ENCODE assay signal across 8 mouse cellular contexts in genomic region chrX:52971211-52972006, GRCm38 (mm10). TPM values are rescaled to one million over a fixed set of nuclear protein-coding genes. Genes with fewer than 3 reads are reported as not detected.
DNase-seq lines count a peak whose midpoint lies in the region; ATAC-seq and TF ChIP-seq lines count a peak whose summit lies in the region.

No protein-coding gene starts in this region.

- no peak overlapping the region for H3K27ac ChIP-seq in intestine, embryonic 15.5 days
- no peak overlapping the region for H3K27ac ChIP-seq in intestine, postnatal 0 days (ENCODE audit: low read depth, low read length)
- H3K27ac ChIP-seq in heart, embryonic 10.5 days: 0 out of 2 replicates have a peak overlapping the region, but pooled peaks have one; percentile 6
- H3K27ac ChIP-seq in lung, embryonic 15.5 days: no peak overlapping the region
- H3K27ac ChIP-seq in stomach, postnatal 0 days (replicated peaks): no peak overlapping the region

- TF ChIP-seq EP300 in stomach, postnatal 0 days (optimal IDR thresholded peaks at IDR 0.05): no peak

- no peaks in the 10 kb centered on the region for H3K27me3 ChIP-seq in intestine, embryonic 15.5 days (replicated peaks)
- no peaks in the 10 kb centered on the region for H3K27me3 ChIP-seq in intestine, postnatal 0 days (replicated peaks; ENCODE audit: control insufficient read depth, insufficient read depth, low read length)
- no peaks in the 10 kb centered on the region for H3K27me3 ChIP-seq in heart, embryonic 10.5 days (ENCODE audit: insufficient read depth, poor library complexity, severe bottlenecking)
- no peaks in the 10 kb centered on the region for H3K27me3 ChIP-seq in lung, embryonic 15.5 days
- no peaks in the 10 kb centered on the region for H3K27me3 ChIP-seq in stomach, postnatal 0 days (ENCODE audit: control insufficient read depth, insufficient read depth, low read length)

- no peak for TF ChIP-seq CTCF in intestine, postnatal 0 days (IDR thresholded peaks at IDR 0.05; ENCODE audit: low read depth)
- no peak for TF ChIP-seq CTCF in stomach, postnatal 0 days (IDR thresholded peaks at IDR 0.05; ENCODE audit: low read depth)

- H3K9me3 ChIP-seq in intestine, embryonic 15.5 days: no peaks in the 10 kb centered on the region
- no peaks in the 10 kb centered on the region for H3K9me3 ChIP-seq in intestine, postnatal 0 days (ENCODE audit: control insufficient read depth)
- no peaks in the 10 kb centered on the region for H3K9me3 ChIP-seq in heart, embryonic 10.5 days
- H3K9me3 ChIP-seq in lung, embryonic 15.5 days: no peaks in the 10 kb centered on the region
- H3K9me3 ChIP-seq in stomach, postnatal 0 days (ENCODE audit: control insufficient read depth, low read length): no peaks in the 10 kb centered on the region

- peak; percentile 69; the same call in 1 of the 2 replicates for ATAC-seq in intestine, embryonic 15.5 days
- no peak for ATAC-seq in intestine, postnatal 0 days
- ATAC-seq in lung, embryonic 15.5 days (ENCODE audit: borderline replicate concordance, extremely low read depth, low FRiP score, low TSS enrichment): peak; percentile 59; the same call in 1 of the 2 replicates
- ATAC-seq in stomach, postnatal 0 days (ENCODE audit: low FRiP score, low TSS enrichment): peak; percentile 76

- no peak overlapping the region for H3K4me2 ChIP-seq in intestine, embryonic 15.5 days (replicated peaks)
- no peak overlapping the region for H3K4me2 ChIP-seq in intestine, postnatal 0 days (replicated peaks; ENCODE audit: low read depth)
- no peak overlapping the region for H3K4me2 ChIP-seq in lung, embryonic 15.5 days
- no peak overlapping the region for H3K4me2 ChIP-seq in stomach, postnatal 0 days (replicated peaks; ENCODE audit: low read depth)

- no peaks in the 10 kb centered on the region; the same call in 1 of the 2 replicates for H3K4me1 ChIP-seq in intestine, embryonic 15.5 days (replicated peaks)
- H3K4me1 ChIP-seq in intestine, postnatal 0 days (replicated peaks; ENCODE audit: control insufficient read depth, insufficient read depth, low read length): no peaks in the 10 kb centered on the region
- peaks cover 5% of the 10 kb centered on the region; the same call in 1 of the 2 replicates for H3K4me1 ChIP-seq in heart, embryonic 10.5 days
- peaks cover 6% of the 10 kb centered on the region; the same call in 1 of the 2 replicates for H3K4me1 ChIP-seq in lung, embryonic 15.5 days
- H3K4me1 ChIP-seq in stomach, postnatal 0 days (replicated peaks; ENCODE audit: control insufficient read depth, insufficient read depth): no peaks in the 10 kb centered on the region

- peak; percentile 74 for DNase-seq in heart, embryonic 10.5 days (ENCODE audit: low spot score)
- peak; percentile 73 for DNase-seq in stomach, postnatal 0 days (ENCODE audit: low spot score)
- DNase-seq in layer of hippocampus, adult 9-11 months: no peak
- no peak for DNase-seq in cerebellum, adult 11-12 months
- DNase-seq in right cerebral cortex, postnatal 10 days (ENCODE audit: low spot score in 2 of 2): no peak

- 43% methylated on average over 3 of the region's 3 CpGs for WGBS in intestine, embryonic 15.5 days
- 40% methylated on average over 3 of the region's 3 CpGs for WGBS in intestine, postnatal 0 days
- WGBS in heart, embryonic 10.5 days: 38% methylated on average over 3 of the region's 3 CpGs
- WGBS in lung, embryonic 15.5 days: 26% methylated on average over 3 of the region's 3 CpGs
- 27% methylated on average over 3 of the region's 3 CpGs for WGBS in stomach, postnatal 0 days

- no peak overlapping the region for H3K9ac ChIP-seq in intestine, embryonic 15.5 days
- H3K9ac ChIP-seq in intestine, postnatal 0 days (ENCODE audit: low read depth, low read length): no peak overlapping the region
- H3K9ac ChIP-seq in lung, embryonic 15.5 days: no peak overlapping the region
- no peak overlapping the region for H3K9ac ChIP-seq in stomach, postnatal 0 days (ENCODE audit: low read length)

- no peak overlapping the region for H3K4me3 ChIP-seq in intestine, embryonic 15.5 days (replicated peaks)
- no peak overlapping the region for H3K4me3 ChIP-seq in intestine, postnatal 0 days (ENCODE audit: low read depth, low read length)
- H3K4me3 ChIP-seq in heart, embryonic 10.5 days: no peak overlapping the region
- no peak overlapping the region for H3K4me3 ChIP-seq in lung, embryonic 15.5 days
- no peak overlapping the region for H3K4me3 ChIP-seq in stomach, postnatal 0 days (ENCODE audit: low read depth, low read length)

- no peaks in the 10 kb centered on the region for H3K36me3 ChIP-seq in intestine, embryonic 15.5 days
- H3K36me3 ChIP-seq in intestine, postnatal 0 days (ENCODE audit: control insufficient read depth, insufficient read depth): no peaks in the 10 kb centered on the region
- no peaks in the 10 kb centered on the region for H3K36me3 ChIP-seq in heart, embryonic 10.5 days
- H3K36me3 ChIP-seq in lung, embryonic 15.5 days: no peaks in the 10 kb centered on the region
- H3K36me3 ChIP-seq in stomach, postnatal 0 days (ENCODE audit: control insufficient read depth, insufficient read depth, low read length): no peaks in the 10 kb centered on the region

RNA-seq across cellular contexts. Expression of gene Hprt, which starts 16.5 kb away (rescaled TPM):
- polyA plus RNA-seq in intestine, embryonic 15.5 days (2015; fragmentation: Nextera tagmentation; extraction: Ambion mirVana): 258 and 283 TPM in 2 replicates
- polyA plus RNA-seq in intestine, postnatal 0 days (2015; fragmentation: Nextera tagmentation; extraction: Ambion mirVana): 217 and 219 TPM in 2 replicates
- polyA plus RNA-seq in heart, embryonic 10.5 days (2016; fragmentation: Nextera tagmentation; extraction: Ambion mirVana): 172 and 199 TPM in 2 replicates
- polyA plus RNA-seq in lung, embryonic 15.5 days (2015; fragmentation: Nextera tagmentation; extraction: Ambion mirVana): 174 and 176 TPM in 2 replicates
- polyA plus RNA-seq in stomach, postnatal 0 days (2015; fragmentation: Nextera tagmentation; extraction: Ambion mirVana): 251 and 254 TPM in 2 replicates

RNA-seq across cellular contexts. Expression of gene Phf6, which starts 59.3 kb away (rescaled TPM):
- polyA plus RNA-seq in intestine, embryonic 15.5 days (2015; fragmentation: Nextera tagmentation; extraction: Ambion mirVana): 22.4 and 28.6 TPM in 2 replicates
- 5.9 and 6.3 TPM in 2 replicates for polyA plus RNA-seq in intestine, postnatal 0 days (2015; fragmentation: Nextera tagmentation; extraction: Ambion mirVana)
- 27.4 and 36.6 TPM in 2 replicates for polyA plus RNA-seq in heart, embryonic 10.5 days (2016; fragmentation: Nextera tagmentation; extraction: Ambion mirVana)
- 40.4 and 42.0 TPM in 2 replicates for polyA plus RNA-seq in lung, embryonic 15.5 days (2015; fragmentation: Nextera tagmentation; extraction: Ambion mirVana)
- polyA plus RNA-seq in stomach, postnatal 0 days (2015; fragmentation: Nextera tagmentation; extraction: Ambion mirVana): 7.2 and 7.4 TPM in 2 replicates

Comparison
In these comparisons a context has a peak if more than half of its experiments do, and no peak if none do; other contexts are left out.
1. DNase-seq: peak in heart, embryonic 10.5 days (single experiment) and stomach, postnatal 0 days (single experiment); none in layer of hippocampus, adult 9-11 months (single experiment), cerebellum, adult 11-12 months (single experiment) and right cerebral cortex, postnatal 10 days (0 of 2).